Mouse (Mus musculus) lung, embryonic 15.5 days (tissue): Measurements from ENCODE around the gene Olfr651. TPM values are rescaled to one million over a fixed set of nuclear protein-coding genes. Genes with fewer than 3 reads are reported as not detected.

ENCODE experiments used
- ATAC-seq: fragments of 200-750 bp; cut with Nextera tagmentation; 2 replicates; pipeline ENCODE4 v1.8.0; 2017; ENCODE audit warnings: moderate number of reproducible peaks, borderline replicate concordance; ENCODE audit not compliant: low FRiP score, low TSS enrichment; ENCODE audit errors: extremely low read depth
- H3K27ac ChIP-seq: fragments of 300-500 bp; sonication (generic); 2 replicates; pipeline ENCODE4 v1.5.1; 2015; ENCODE audit warnings: moderate library complexity, mild to moderate bottlenecking, inconsistent platforms
- H3K27me3 ChIP-seq: fragments of 300-500 bp; sonication (generic); 2 replicates; pipeline ENCODE4 v1.6.1; 2015; ENCODE audit warnings: inconsistent platforms
- H3K36me3 ChIP-seq: fragments of 300-500 bp; sonication (generic); 2 replicates; pipeline ENCODE4 v1.6.1; 2015; ENCODE audit warnings: inconsistent platforms
- H3K4me1 ChIP-seq: fragments of 300-500 bp; sonication (generic); 2 replicates; pipeline ENCODE4 v1.6.1; 2015; ENCODE audit warnings: inconsistent platforms
- H3K4me2 ChIP-seq: fragments of 300-500 bp; sonication (generic); 2 replicates; pipeline ENCODE4 v1.6.1; 2015; ENCODE audit warnings: inconsistent platforms, mild to moderate bottlenecking, moderate library complexity
- H3K4me3 ChIP-seq: fragments of 300-500 bp; sonication (generic); 2 replicates; pipeline ENCODE4 v1.5.1; 2015; ENCODE audit warnings: mild to moderate bottlenecking, inconsistent platforms
- H3K9ac ChIP-seq: fragments of 300-500 bp; sonication (generic); 2 replicates; pipeline ENCODE4 v1.6.1; 2015; ENCODE audit warnings: inconsistent platforms
- H3K9me3 ChIP-seq: fragments of 300-500 bp; sonication (generic); 2 replicates; pipeline ENCODE4 v1.6.1; 2016; ENCODE audit warnings: inconsistent platforms
- WGBS: fragments of 180-500 bp; shearing (Covaris S2); methylation state at CpG from one replicate; pipeline ENCODE4 v1.1.7; 2015; 5-methylcytosine and 5-hydroxymethylcytosine counted together
- polyA plus RNA-seq: library from polyadenylated mRNA; unstranded; fragments of >200 nt; fragmentation: Nextera tagmentation; extraction: Ambion mirVana; gene quantifications from 2 replicates; pipeline ENCODE4 v1.2.1, GENCODE M21; 2015

The Olfr651 gene
- polyA plus RNA-seq, 1 experiment from 2014 or later = not detected

GRCm38 (mm10) chr7:104603173-104603572 is 53.2 kb downstream of the Olfr651 start:
- H3K36me3 ChIP-seq = no peaks in the 10 kb centered on the region
- H3K4me3 ChIP-seq = no peak overlapping the region
- H3K27me3 ChIP-seq = no peaks in the 10 kb centered on the region
- H3K4me2 ChIP-seq = no peak overlapping the region
- 2% methylated on average over 3 of the region's 3 CpGs for WGBS
- no peaks in the 10 kb centered on the region for H3K9me3 ChIP-seq
- H3K4me1 ChIP-seq = no peaks in the 10 kb centered on the region
- no peak overlapping the region for H3K27ac ChIP-seq
- ATAC-seq = no peak
- no peak overlapping the region for H3K9ac ChIP-seq

Other genes with a start within 250 kb of the Olfr651 start
- gene Trim12a, start 234.7 kb upstream of the Olfr651 start, polyA plus RNA-seq = 4.2 and 5.6 TPM in 2 replicates
- 0.10 TPM in 1 of 2 replicates, not detected in the other for gene Trim34b, start 220.7 kb upstream of the Olfr651 start, polyA plus RNA-seq
- gene Trim12c, start 196.8 kb upstream of the Olfr651 start, polyA plus RNA-seq = 2.0 and 2.3 TPM in 2 replicates
- gene Trim30b, start 180.2 kb upstream of the Olfr651 start, polyA plus RNA-seq = 0.09 TPM in 2 replicates
- 0.22 and 0.26 TPM in 2 replicates for gene Trim30c, start 149.3 kb upstream of the Olfr651 start, polyA plus RNA-seq
- gene Trim30a, start 84.9 kb upstream of the Olfr651 start, polyA plus RNA-seq = 1.0 and 1.9 TPM in 2 replicates
- 0.55 and 0.76 TPM in 2 replicates for gene Trim30d, start 42.3 kb upstream of the Olfr651 start, polyA plus RNA-seq
- gene Olfr652, start 10.8 kb downstream of the Olfr651 start, polyA plus RNA-seq = not detected in 2 replicates
- not detected in 2 replicates for gene Olfr653, start 27.2 kb downstream of the Olfr651 start, polyA plus RNA-seq
- not detected in 2 replicates for gene Olfr654, start 36.9 kb downstream of the Olfr651 start, polyA plus RNA-seq
- gene Olfr655, start 51.6 kb downstream of the Olfr651 start, polyA plus RNA-seq = not detected in 2 replicates
- gene Olfr656, start 63.8 kb downstream of the Olfr651 start, polyA plus RNA-seq = not detected in 2 replicates
- gene Olfr657, start 74.7 kb downstream of the Olfr651 start, polyA plus RNA-seq = not detected in 2 replicates
- gene Olfr658, start 97.2 kb downstream of the Olfr651 start, polyA plus RNA-seq = not detected in 2 replicates
- gene Olfr659, start 116.6 kb downstream of the Olfr651 start, polyA plus RNA-seq = not detected in 2 replicates
- gene Olfr661, start 136.4 kb downstream of the Olfr651 start, polyA plus RNA-seq = not detected in 2 replicates
- not detected in 2 replicates for gene Usp17le, start 227.3 kb downstream of the Olfr651 start, polyA plus RNA-seq